Mouse (Mus musculus): Measurements from ENCODE around the gene Tacr1. TPM values are rescaled to one million over a fixed set of nuclear protein-coding genes. Genes with fewer than 3 reads are reported as not detected.

Gene Tacr1
- total RNA-seq, 2 experiments from 2014 or later = 0.06 TPM; not detected in 1

DNA sequence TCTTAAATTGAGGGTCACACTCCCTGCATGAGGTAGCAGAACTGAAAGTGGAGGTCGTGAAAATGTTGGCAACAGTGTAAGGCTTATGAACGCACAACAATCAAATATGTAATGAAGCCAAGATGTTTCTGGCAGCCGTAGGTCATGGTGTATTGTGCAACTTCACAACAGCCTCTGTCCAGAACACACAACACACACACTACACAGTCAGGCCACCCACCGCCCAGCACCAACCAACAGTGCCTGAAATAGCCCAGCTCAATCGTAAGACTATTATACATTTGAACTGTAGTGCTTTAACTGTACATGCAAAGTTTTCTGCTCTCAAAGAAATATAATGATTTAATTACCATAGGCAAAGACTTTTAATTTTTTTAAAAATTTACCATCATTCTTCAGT is 120.4 kb downstream of the Tacr1 start:
- intact Hi-C loops (cut with DNase I) = no loop called here
- no peak for DNase-seq (ENCODE audit: low spot score)

DNA sequence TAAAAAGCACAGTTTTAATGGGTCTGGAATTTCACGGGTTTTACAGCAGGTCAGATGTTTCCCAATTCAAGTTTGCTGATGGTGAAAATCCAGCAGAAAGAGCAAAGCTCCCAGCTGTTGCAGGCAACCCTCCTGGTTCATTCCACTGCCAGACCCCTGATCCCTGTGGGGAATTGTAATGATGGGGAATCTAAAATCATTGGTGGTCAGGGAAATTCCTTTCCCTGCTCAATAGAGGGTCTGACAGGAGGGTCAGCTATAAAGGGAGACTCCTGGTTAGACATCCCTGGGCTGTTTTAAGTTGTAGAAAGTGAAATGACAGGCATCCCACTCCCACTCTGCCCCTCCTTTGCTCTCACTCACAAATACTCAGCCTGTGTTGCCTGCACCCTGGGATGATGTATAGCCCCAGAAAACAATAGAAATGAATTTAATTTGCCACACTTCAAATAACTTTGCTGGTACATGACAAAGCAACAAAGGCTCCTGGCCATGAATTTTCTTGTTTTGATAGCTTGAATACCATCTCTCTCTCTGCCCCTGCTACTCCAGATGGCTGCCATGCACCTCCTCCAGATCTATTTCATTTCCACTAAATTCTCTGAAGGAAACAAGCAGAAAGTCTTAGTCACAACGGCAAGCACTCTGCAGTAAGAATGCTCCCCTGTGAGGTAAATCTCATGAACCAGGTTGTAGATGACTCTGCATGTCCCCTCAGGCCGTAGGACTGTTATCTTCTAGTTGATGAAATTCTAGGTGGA is 123.2 kb downstream of the Tacr1 start:
- intact Hi-C loops (cut with DNase I) = no loop called here
- DNase-seq (ENCODE audit: low spot score) = no peak

DNA sequence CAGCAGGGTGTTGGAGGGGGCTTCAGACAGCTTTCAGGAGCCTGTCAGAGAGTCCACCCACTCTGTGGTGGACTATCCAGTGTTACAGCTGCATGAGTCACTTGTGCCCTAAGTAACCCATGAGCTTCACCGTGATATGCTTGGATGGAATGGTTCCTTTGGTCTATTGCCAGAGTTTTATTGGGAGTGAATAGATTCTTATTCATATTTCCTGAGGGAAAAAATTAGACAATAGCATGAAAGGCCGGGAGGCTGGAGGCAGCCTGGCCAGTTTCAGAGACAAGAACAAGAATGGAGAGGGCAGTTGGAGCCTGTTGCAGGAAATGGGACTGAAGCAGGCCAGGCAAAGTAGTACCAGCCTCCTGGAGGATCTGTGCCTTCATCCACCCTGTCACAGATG is 126.5 kb downstream of the Tacr1 start:
- intact Hi-C loops (cut with DNase I) = no loop called here
- no peak for DNase-seq (ENCODE audit: low spot score)

DNA sequence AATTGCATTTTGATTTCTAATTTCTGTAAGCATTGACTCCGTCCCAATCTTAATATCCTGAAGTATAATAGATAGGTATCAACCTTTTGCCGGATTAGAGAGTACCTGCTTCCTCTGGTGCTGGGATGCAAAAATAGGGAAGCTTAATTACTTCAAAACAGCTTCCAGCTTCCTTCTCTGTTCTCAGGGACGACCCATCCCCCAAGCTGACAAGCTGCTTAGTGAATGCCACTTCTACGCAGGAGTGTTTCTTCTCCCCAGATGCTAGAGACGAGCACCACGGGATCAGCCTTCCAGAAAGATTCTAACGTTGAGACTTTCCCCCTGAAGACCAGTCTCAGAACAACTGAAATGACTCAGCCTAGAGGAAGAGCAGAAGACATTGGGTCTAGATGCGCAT is 134.5 kb downstream of the Tacr1 start:
- intact Hi-C loops (cut with DNase I) = no loop called here
- no peak for DNase-seq (ENCODE audit: low spot score)

DNA sequence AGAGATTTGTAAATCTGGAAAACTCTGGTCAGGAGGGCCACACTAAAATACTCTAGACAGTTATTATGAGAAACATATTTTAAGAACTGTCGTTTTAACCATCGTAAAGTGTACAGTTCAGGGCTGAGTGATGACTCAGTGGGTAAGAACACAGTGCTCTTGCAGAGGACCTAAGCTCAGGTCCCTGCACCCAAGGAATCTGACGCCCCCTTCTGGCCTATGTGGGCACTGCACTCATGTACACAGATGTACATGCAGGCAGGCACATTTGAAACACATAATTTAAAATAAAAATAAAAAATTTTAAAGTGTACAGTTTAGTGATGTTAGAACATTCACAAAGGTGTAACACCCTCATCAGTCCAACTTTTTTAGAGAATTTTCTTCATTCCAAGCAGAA is 147.1 kb downstream of the Tacr1 start:
- no peak for DNase-seq (ENCODE audit: low spot score)
- intact Hi-C loops (cut with DNase I) = no loop called here

DNA sequence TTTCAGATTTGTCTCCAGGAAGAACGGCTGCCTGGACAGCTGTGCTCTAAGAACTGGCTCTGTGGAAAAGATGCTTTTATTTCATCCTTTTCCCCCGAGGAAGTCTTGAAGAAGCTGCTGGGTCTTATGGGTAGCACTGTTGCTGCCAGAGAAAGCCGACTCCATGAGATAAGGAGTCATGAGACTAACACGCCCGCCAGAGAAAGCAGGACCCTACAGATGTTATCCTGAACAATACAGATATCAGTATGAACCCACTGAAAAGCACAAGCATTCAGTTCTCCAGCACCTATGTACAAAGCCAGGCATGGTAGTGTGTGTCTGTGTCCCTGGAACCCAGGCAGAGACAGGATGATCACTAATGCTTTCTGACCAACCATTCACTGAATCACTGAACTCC is 173.3 kb downstream of the Tacr1 start:
- intact Hi-C loops (cut with DNase I) = no loop called here

DNA sequence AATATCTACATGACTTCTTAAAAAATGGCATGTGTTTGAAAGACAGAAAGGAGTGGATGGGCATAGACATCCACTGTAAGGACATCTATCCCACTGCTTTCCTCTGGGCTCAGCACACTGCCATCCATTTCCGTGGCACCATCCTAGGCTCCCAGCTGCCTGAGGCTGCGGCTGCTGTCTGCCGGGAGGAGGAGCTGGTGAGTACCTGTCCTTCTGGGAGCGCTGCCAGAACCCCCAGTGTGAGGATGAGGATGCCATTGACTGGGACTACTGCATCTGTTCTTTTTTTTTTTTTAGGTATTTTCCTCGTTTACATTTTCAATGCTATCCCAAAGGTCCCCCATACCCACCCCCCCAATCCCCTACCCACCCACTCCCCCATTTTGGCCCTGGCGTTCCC is 183.3 kb downstream of the Tacr1 start:
- intact Hi-C loops (cut with DNase I) = no loop called here

More for the DNA sequence above, 173.3 kb downstream of the Tacr1 start:
- DNase-seq (ENCODE audit: low spot score) = no peak

DNA sequence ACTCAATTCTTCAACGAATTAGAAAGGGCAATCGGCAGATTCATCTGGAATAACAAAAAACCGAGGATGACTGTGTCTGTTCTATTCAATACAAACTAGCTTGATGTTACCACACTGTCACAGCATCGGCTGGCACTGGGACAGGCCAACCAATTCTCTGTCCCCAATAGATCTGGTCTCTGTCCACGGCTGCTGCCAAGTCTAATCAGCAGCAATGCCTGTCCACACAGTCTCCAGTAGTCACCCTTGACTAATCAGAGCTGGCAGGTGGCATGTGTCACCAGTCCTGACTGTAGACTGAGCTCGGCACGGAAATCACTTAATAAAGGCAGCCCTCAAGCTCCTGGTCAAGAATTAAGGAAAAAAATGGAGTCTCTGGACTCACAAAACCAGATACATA is 187.3 kb downstream of the Tacr1 start:
- no peak for DNase-seq (ENCODE audit: low spot score)
- intact Hi-C loops (cut with DNase I) = no loop called here

More for the DNA sequence above, 183.3 kb downstream of the Tacr1 start:
- DNase-seq (ENCODE audit: low spot score) = no peak

DNA sequence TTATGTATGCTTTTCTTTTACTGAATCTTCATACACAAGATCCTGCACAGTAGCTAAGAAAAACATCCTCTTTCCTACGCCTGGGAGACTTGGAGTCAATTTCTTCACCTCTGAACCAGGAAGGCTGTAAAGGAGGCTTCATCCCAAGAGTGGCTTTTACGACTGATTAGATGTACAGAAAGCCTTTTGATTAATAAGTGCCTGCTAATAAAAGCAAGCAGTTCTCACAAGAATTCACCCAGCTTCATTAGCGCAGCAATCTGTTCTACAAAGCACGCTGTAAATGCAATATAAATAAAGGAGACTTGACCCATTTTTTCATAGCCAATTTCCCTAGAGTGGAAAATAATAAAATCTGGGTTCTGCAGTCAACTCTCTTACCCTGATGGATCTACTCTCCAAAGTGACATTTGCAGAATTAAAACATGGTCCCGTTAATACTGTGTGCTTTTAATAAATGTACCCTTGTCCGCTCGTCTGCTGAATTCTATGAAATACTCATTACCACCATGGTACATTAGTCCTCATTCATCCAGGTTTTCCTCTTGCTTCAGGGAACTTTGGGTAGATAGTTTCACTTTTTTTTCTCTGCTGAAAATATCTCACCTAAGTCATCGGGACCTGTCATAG is 193.4 kb downstream of the Tacr1 start:
- no peak for DNase-seq (ENCODE audit: low spot score)
- intact Hi-C loops (cut with DNase I) = no loop called here

DNA sequence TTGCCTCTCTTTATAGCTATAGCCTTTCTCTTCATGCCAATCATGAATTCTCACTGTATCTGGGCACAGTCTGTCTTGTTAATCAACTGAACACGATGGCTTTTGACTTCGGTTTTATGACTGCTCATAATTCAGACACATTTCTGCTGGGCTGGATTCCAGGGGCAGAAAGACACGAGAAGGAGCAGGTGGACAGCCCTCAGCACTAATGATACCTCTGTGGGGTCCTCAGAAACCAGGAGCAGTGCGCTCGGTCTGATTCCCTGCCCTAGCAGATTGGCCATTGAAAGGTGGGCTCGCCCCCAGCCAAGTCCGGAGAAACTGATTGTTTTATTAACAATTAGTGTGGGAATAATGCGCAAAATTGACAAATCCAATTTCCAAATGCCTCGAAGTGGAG is 201.1 kb downstream of the Tacr1 start:
- intact Hi-C loops (cut with DNase I) = loop anchor here (5.0 kb wide), 1 partner anchor 616 kb away; no protein-coding TSS in a partner anchor
- DNase-seq (ENCODE audit: low spot score) = no peak

DNA sequence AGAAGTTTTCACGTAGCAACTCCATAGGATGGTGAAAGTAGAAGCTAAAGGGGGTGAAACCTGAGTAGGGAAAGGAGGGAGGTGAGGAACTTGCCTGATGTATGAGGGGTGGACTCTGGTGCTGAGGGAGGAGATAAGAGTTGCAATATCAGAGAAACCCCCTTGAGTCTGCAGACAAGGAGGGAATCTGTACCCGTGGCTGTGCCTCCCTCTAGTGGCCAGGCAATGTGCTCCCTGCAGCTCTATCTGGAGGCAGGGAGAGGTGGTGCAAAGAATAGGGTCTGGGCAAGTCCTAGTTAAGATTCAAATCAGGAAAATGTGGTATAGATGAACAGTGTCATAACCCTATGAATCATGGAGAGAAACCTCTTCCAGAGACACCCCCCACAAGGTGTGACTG is 201.5 kb downstream of the Tacr1 start:
- intact Hi-C loops (cut with DNase I) = loop anchor here (5.0 kb wide), 1 partner anchor 616 kb away; no protein-coding TSS in a partner anchor
- DNase-seq (ENCODE audit: low spot score) = no peak

DNA sequence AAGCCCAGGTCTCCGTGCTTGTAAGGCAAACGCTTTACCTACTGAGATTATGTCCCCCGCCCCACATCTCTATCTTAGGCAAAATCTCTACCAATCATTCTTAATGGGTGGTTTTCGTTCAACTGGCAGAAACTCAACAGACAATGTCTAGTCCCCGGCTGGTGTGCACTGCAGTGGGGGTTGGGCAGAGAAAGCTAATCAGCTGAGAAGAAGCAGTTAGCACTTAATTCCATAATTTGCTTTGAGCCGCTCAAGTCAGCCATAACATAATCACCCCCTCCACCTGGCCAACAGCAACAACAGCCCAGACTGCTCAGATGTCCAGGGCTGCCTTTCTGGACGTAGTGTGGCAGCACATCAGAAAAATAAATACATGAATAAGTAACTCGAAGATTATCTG is 202.7 kb downstream of the Tacr1 start:
- no peak for DNase-seq (ENCODE audit: low spot score)
- intact Hi-C loops (cut with DNase I) = loop anchor here (5.0 kb wide), 1 partner anchor 617 kb away; no protein-coding TSS in a partner anchor

DNA sequence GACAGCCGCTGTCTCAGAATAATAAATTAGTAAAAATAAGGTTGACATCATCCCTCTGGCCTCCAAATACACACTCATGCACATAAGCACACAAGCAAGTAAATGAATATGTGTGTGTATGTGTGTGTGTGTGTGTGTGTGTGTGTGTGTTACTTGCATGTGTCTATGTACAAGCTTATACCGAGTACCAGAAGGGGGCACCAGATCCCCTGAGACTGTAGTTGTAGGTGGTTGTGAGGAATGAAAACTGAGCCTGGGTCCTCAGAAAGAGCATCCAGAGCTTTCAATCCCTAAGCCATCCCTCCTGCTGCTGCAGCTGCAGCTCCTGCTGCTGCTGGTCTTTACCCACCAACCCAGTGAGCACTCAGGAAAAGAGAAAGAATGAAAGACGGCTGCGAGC is 206.6 kb downstream of the Tacr1 start:
- intact Hi-C loops (cut with DNase I) = no loop called here

DNA sequence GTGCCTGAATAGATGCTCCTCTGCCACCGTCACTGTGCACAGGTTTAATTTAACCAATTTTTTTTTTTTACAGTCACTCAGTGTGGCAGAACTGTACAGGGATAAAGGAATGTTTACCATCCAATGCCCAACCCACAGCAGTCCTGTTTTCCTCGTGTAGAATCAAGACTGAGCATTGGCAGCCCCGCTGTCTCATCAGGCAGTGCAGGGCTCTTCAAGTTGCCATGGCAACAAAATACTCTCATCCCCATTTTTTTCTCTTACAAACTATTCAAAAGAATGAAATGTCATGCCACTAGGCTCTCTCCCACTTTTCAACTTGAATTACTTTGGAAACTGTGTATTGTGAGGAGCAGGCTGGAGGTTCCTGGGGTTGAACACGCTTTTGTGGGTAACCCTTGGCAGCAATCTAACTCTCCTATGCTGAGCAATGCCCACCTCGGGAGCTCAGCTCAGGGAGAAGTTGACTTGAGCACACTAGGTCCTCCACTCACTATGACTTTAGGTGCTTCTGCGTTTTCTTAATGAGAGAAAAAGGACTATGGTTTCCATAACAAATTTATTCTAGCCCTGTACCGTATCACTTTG is 207.3 kb downstream of the Tacr1 start:
- intact Hi-C loops (cut with DNase I) = no loop called here
- DNase-seq (ENCODE audit: low spot score) = no peak

More for the DNA sequence above, 206.6 kb downstream of the Tacr1 start:
- no peak for DNase-seq (ENCODE audit: low spot score)

Data from heart, postnatal 25 days (tissue).